ENCODE assay signal across 9 mouse cellular contexts in the genomic region with DNA sequence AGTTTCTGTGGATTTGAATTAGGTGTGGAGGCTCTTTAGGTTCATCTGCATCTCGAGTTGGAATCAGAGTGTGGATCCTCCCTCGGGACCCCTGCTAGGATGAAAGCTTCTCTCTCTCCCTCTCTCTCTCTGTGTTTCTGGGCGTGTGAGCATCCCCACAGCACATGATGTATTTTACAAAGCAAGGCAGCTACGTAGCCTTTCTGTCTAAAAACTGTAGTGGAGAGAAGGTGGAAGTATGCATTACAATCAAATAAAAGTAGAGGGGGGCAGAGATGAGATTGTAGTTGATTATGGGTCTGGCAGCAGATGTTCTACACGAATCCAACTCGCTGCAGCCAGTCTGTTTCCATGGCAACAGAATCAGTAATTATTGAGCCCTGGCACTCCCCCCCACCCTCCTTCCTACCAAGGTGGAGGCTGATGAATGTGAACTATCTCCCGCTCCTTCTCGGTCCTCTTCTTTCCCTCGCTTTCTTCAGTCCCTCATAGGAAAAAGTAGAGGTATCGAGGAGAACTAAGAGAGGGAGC.
DNase-seq lines count a peak whose midpoint lies in the region; ATAC-seq and TF ChIP-seq lines count a peak whose summit lies in the region.
"Had no signal": no experiment of that assay in that cellular context is flagged by ENCODE, and none has a peak within 500 bp of the region (broad histone marks: within the 10 kb centered on the region; RNA-seq: fewer than 3 reads in every experiment).

No protein-coding gene starts in this region.

- no peak overlapping the region for H3K27ac ChIP-seq in kidney, postnatal 0 days
- no peak overlapping the region for H3K27ac ChIP-seq in embryonic facial prominence, embryonic 14.5 days (replicated peaks; ENCODE audit: low read depth, low read length)
- H3K27ac ChIP-seq: heart, embryonic 15.5 days had no signal

- no peaks in the 10 kb centered on the region for H3K4me1 ChIP-seq in kidney, postnatal 0 days (replicated peaks; ENCODE audit: insufficient read depth, low read length)
- no peaks in the 10 kb centered on the region; the same call in 1 of the 2 replicates for H3K4me1 ChIP-seq in embryonic facial prominence, embryonic 14.5 days (ENCODE audit: control insufficient read depth, insufficient read depth, low read length)

- H3K4me2 ChIP-seq in kidney, postnatal 0 days (ENCODE audit: low read length), result 0 out of 2 replicates have a peak overlapping the region, but pooled peaks have one; percentile 7
- H3K4me2 ChIP-seq in embryonic facial prominence, embryonic 14.5 days (ENCODE audit: low read depth, low read length), result peak overlapping the region; percentile 4; the same call in 1 of the 2 replicates
- H3K4me2 ChIP-seq: heart, embryonic 15.5 days had no signal

- no peak overlapping the region for H3K9ac ChIP-seq in kidney, postnatal 0 days (ENCODE audit: low read depth, low read length)
- H3K9ac ChIP-seq in embryonic facial prominence, embryonic 14.5 days (ENCODE audit: low read depth, low read length), result no peak overlapping the region
- H3K9ac ChIP-seq: heart, embryonic 15.5 days had no signal

- no peak overlapping the region for H3K4me3 ChIP-seq in kidney, postnatal 0 days (replicated peaks; ENCODE audit: low read depth, low read length)
- no peak overlapping the region for H3K4me3 ChIP-seq in embryonic facial prominence, embryonic 14.5 days (ENCODE audit: low read depth, low read length)
- H3K4me3 ChIP-seq: heart, embryonic 15.5 days had no signal

- H3K27me3 ChIP-seq in kidney, postnatal 0 days (ENCODE audit: insufficient read depth, low read length), result no peaks in the 10 kb centered on the region
- H3K27me3 ChIP-seq in embryonic facial prominence, embryonic 14.5 days (replicated peaks; ENCODE audit: control insufficient read depth, insufficient read depth, low read length), result no peaks in the 10 kb centered on the region
- H3K27me3 ChIP-seq: heart, embryonic 15.5 days had no signal

- H3K9me3 ChIP-seq in kidney, postnatal 0 days (replicated peaks; ENCODE audit: low read length), result no peaks in the 10 kb centered on the region
- no peaks in the 10 kb centered on the region for H3K9me3 ChIP-seq in embryonic facial prominence, embryonic 14.5 days (ENCODE audit: control insufficient read depth, low read length)
- H3K9me3 ChIP-seq: heart, embryonic 15.5 days had no signal

- 56% methylated on average over 10 of the region's 10 CpGs for WGBS in kidney, postnatal 0 days
- 48% methylated on average over 10 of the region's 10 CpGs for WGBS in embryonic facial prominence, embryonic 14.5 days

- DNase-seq in kidney, postnatal 0 days (ENCODE audit: low spot score), result no peak
- DNase-seq in kidney, postnatal 36 days, result no peak
- peak; percentile 45 for DNase-seq in embryonic facial prominence, embryonic 14.5 days (ENCODE audit: low spot score)
- DNase-seq in layer of hippocampus, postnatal 36 days, result peak; percentile 28 to 43
- DNase-seq in retina, embryonic 14.5 days (ENCODE audit: low spot score), result peak; percentile 64
- no peak for DNase-seq in spleen, postnatal 36 days (ENCODE audit: low spot score in 2 of 2)
- no peak for DNase-seq in thymus, postnatal 4 days

- ATAC-seq in kidney, postnatal 0 days (replicated peaks; ENCODE audit: low FRiP score, low read depth), result no peak
- ATAC-seq in embryonic facial prominence, embryonic 14.5 days (ENCODE audit: low read depth), result peak; percentile 31; the same call in 1 of the 2 replicates
- ATAC-seq in megakaryocyte progenitor cell, adult 5-6 weeks (replicated peaks; ENCODE audit: poor library complexity), result no peak

- TF ChIP-seq CTCF in kidney, postnatal 0 days (IDR thresholded peaks at IDR 0.05; ENCODE audit: low read depth), result no peak

- H3K36me3 ChIP-seq in kidney, postnatal 0 days (ENCODE audit: insufficient read depth, low read length), result no peaks in the 10 kb centered on the region
- no peaks in the 10 kb centered on the region for H3K36me3 ChIP-seq in embryonic facial prominence, embryonic 14.5 days (ENCODE audit: control insufficient read depth, insufficient read depth, low read length)
- H3K36me3 ChIP-seq: heart, embryonic 15.5 days had no signal

Comparison
In these comparisons a context has a peak if more than half of its experiments do, and no peak if none do; other contexts are left out.
1. DNase-seq: peak in embryonic facial prominence, embryonic 14.5 days (single experiment), layer of hippocampus, postnatal 36 days (2 of 2) and retina, embryonic 14.5 days (single experiment); none in kidney, postnatal 0 days (single experiment), kidney, postnatal 36 days (0 of 2), spleen, postnatal 36 days (0 of 2) and thymus, postnatal 4 days (single experiment).